Mouse (Mus musculus): ENCODE results near the gene Gm266.

DNA sequence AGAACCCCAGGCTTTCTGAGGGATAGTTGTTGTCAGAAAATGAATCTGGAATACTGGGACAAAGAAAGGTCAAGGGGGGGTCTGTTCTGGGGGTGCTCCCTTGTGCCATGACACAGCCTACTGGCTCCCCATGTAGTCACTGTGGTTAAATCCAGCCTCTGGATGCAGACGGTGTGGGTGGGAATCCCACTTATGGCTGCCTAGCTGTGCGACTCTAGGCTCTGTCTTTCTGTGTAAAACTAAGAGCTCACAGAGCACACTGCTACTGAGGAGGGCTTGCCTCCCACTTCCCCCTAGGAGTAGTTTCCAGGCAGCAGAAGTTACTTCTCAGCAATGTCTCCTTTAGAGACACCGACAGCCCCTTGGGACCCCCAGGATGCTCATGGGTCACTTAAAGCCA, 49.5 kb downstream of the Gm266 start:
- TF ChIP-seq POLR2A (IDR thresholded peaks at IDR 0.05; ENCODE audit: borderline replicate concordance, low read depth, low read length) (no peak), CTCF (IDR thresholded peaks at IDR 0.05; ENCODE audit: low read depth, low read length) (no peak)

Data from bone marrow macrophage, adult 2 months (primary cell).